Mouse (Mus musculus): ENCODE data around the gene Ercc2.

Ercc2 gene

DNA sequence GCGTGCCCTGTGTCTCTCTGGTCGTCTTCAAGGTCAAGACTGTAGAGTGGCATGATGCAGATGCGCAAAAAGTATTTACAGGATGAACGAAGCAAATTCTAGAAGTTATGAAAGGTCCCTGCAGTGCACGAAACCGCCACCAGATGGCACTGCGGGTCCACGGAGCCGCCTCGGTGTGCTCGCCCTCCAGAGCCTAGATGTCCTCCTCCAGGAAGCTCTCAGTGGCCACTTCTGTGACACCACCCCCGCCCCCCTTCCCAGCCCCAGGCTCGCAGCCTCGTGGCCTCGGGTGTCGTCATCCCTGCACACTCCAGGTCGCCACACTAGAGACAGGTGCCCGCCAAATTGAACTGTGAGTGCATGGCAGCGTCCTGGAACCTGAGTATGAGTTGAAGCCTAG is 23.6 kb downstream of the Ercc2 start:
- peak; percentile 61 for DNase-seq (ENCODE audit: low spot score)

DNA sequence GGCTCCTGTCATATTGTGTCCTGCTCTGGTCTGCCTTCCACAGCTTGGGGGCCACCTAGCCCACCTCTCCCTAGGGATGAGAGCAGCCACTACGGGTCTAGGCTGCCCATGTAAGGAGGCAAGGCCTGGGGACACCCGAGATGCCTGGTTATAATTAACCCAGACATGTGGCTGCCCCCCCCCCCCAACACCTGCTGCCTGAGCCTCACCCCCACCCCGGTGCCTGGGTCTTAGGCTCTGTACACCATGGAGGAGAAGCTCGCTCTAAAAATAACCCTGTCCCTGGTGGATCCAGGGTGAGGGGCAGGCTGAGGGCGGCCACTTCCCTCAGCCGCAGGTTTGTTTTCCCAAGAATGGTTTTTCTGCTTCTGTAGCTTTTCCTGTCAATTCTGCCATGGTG is 27.9 kb downstream of the Ercc2 start:
- DNase-seq (ENCODE audit: low spot score) = no peak

- no peak for DNase-seq (ENCODE audit: low spot score)
Observed at GRCm38 (mm10) chr7:19410766-19411344, 29.0 kb downstream of the Ercc2 start.

GRCm38 (mm10) chr7:19411783-19412182 is 30.0 kb downstream of the Ercc2 start:
- DNase-seq (ENCODE audit: low spot score) = no peak

DNA sequence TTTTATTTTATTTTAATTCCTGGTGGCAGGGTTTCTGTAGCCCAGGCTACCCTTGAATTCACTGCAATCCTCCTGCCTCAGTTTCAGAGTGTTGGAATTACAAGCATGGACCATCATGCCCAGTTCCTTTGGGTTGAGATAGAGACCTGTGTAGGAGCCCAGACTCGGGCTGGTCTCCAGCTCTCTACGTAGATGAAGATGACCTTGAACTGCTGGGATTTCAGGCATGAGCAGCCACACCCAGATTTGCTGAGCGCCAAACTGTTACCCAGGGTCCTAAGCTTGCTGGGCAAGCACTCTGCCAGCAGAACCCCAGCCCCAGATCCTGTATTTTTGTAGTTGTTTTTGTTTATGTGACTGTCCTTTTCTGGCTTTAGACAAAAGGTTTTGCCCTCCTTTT is 31.7 kb downstream of the Ercc2 start:
- no peak for DNase-seq (ENCODE audit: low spot score)

- no peak for DNase-seq (ENCODE audit: low spot score)
Observed at GRCm38 (mm10) chr7:19416590-19416989, 34.8 kb downstream of the Ercc2 start.

DNA sequence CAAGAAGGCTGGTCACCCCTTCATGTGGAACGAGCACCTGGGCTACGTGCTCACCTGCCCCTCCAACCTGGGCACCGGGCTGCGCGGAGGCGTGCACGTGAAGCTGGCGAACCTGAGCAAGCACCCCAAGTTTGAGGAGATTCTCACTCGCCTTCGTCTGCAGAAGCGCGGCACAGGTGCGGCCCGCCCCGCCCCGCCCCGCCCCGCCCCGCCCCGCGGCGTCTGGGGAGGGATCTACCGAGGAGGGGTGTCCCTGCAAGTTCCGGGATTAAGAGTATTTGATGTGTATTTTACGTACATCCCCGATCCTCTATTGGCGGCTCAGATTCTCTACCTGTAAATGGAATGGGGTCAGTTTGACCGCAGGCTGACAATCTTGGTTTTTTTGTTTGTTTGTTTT is 38.3 kb downstream of the Ercc2 start:
- DNase-seq (ENCODE audit: low spot score) = no peak

DNA sequence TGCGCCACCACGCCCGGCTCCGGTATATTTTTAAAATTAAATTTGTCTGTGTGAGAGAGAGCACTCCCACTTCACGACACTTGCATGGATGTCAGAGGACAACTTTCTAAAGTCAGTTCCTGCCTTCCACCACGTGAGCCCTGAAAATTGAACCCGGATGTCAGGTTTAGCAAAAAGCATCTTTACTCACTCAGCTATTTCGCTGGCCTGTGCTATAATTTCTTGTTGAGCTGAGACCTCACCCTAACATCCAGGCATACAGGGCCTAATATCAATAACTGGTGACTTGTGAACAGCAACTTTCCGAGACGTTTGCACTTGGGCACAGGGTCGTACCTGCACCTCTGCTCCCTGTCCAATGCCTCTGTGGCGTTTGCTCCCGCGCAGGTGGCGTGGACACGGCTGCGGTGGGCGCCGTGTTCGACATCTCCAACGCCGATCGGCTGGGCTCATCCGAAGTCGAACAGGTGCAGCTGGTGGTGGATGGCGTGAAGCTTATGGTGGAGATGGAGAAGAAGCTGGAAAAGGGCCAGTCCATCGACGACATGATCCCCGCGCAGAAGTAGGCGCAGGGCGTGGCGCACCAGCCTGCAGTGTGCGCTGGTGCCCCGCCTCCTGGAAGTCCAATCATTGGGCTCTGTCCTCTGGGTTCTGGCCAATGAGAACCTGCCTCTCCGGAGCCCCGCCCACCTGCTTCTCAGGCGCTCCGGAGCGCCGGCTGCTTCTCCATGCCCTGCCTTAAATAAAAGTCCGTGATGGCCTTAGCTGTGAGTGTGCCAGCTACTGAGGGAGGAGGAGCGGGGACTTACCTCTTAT is 39.2 kb downstream of the Ercc2 start:
- DNase-seq (ENCODE audit: low spot score) = no peak

DNA sequence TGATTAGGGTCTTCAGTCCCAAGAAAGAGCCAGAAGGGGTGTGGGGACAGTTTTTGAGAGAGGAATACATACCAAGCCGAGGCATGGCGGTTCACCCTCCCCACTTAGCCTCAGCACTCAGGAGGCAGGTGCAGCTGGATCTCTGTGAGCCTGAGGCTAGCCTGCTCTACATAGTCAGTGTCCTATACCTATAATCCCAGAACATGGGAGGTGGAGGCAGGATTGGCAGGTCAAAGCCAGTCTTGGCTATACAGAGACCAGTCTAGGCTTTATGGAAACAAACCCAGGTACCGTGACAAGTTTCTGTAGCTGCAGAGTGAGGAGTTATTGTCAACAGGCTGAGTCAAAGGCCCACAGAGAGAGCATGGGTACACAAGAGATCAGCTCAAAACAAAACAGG is 41.3 kb downstream of the Ercc2 start:
- no peak for DNase-seq (ENCODE audit: low spot score)

GRCm38 (mm10) chr7:19424051-19424450 is 42.2 kb downstream of the Ercc2 start:
- DNase-seq (ENCODE audit: low spot score) = no peak

GRCm38 (mm10) chr7:19426349-19426748 is 44.5 kb downstream of the Ercc2 start:
- DNase-seq (ENCODE audit: low spot score) = no peak

DNA sequence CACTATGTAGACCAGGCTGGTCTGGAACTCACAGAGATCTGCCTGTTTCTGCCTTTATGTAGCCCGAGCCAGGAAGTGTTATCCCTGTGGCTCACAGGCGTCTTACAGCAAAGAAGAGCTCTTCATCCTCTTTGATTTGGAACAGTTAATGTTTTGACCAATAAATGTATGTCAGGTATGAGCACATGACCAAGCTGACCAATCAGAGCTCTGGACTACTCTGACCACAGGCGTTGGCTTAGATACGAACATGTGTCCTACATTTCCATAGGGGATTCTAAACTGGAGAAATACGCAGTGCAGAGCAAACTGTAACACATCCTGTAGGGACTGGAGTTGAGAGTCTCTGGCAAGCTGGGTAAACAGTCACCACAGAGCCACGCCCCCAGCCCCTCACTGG is 45.1 kb downstream of the Ercc2 start:
- DNase-seq (ENCODE audit: low spot score) = no peak

- no peak for DNase-seq (ENCODE audit: low spot score)
Observed at GRCm38 (mm10) chr7:19427999-19428650, 46.3 kb downstream of the Ercc2 start.

DNA sequence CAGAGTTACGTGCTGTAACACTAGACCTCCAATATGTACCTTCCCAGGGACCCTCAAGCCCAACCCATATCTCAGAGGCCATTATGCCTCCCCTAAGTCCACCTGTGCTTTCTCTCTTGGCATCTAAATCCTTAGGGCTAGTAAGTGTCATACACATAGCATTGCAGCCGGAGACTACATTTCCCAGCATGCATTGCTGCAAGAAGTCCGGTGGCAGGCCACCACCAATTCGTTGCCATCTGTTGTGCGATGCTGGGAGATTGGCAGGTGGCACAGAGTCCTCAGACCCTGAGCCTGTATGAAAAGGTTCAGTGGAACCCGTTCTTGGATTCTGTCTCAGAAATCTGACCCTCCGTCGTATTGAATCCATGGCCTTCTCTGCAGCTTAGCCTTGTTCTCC is 47.9 kb downstream of the Ercc2 start:
- no peak for DNase-seq (ENCODE audit: low spot score)

- no peak for DNase-seq (ENCODE audit: low spot score)
Observed at GRCm38 (mm10) chr7:19430402-19430801, 48.6 kb downstream of the Ercc2 start.

- no peak for DNase-seq (ENCODE audit: low spot score)
Observed at GRCm38 (mm10) chr7:19432475-19432874, 50.7 kb downstream of the Ercc2 start.

DNA sequence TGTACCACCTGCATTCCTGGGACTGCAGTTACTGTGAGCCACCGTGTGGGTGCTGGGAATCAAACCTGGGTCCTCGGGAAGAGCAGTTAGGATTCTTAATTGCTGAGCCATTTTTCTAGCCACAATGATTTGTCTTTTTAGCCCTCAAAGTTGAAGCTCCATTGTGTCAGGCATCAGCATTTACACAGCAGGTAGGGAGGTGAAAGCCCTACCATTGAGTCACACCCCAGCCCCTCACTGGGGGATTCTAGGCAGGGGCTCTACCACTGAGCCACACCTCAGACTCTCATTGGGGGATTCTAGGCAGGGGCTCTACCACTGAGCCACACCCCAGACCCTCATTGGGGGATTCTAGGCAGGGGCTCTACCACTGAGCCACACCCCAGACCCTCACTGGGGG is 54.5 kb downstream of the Ercc2 start:
- DNase-seq (ENCODE audit: low spot score) = no peak

GRCm38 (mm10) chr7:19437048-19437447 is 55.2 kb downstream of the Ercc2 start:
- DNase-seq (ENCODE audit: low spot score) = no peak

DNA sequence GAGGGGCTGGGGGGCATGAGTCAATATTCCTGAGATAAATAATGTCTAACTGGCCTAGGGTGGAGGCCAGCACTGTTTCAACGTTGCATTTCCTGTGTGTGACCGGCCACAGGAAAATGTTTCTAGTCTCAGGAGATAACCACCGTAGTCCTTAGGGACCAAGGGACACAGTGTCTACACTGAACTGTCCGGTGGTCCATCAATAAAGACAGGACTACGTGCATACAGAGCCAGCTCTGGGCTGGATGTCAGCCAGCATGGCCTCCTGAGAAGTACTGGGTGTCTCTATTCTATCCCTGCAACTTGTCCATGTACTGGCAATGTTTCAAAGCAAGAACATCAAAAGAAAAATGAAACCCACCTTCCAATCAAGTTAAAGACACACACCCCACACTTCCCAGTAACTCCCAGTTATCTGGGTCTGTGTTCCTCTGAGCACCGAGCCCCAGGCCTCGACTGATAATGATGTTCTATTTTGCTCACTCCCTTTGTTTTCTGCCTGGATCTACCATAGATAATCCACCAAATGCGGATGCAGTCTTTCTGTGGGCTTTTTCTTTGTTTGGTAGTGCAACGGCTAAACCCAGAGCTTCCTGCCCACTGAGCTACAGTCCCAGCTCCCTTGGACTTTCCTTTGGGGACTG is 59.8 kb downstream of the Ercc2 start:
- no peak for DNase-seq (ENCODE audit: low spot score)

DNA sequence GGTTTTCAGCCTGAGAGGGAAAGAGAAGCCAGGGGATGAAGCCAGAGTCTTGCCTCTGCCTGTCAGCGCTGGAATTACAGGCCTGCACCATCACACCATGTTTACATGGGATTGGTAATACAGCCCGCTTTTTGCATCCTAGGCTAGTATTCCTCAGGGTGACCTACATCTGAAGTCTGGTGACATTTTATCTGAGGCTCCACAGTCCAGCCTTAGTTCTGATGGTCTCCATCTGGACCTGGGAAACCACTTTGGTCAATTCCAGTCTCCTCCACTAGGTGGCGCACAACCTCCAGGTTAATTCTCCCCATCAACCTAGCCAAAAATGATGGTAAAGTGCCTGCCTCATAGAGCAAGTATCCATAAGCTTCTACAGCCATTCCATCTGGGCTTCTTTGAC is 61.5 kb downstream of the Ercc2 start:
- DNase-seq (ENCODE audit: low spot score) = peak; percentile 76

DNA sequence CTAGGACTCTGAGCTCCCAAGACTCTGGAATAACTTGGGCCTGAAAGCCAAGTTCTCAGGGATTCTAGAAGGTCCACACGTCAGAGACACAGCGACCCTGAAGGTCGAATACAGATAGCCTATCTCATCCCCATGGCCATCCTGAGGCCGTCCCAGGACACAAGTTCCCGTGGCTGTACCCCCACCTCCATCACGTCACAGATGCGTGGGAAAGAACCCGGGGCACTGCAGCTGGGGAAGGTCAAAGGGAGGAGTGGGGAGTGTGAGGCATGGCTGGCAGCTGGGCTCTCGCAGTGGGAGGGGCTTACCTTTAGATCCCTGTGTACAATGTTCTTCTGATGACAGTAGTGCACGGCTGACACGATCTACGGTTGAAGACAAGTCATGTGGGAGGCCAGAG is 63.0 kb downstream of the Ercc2 start:
- no peak for DNase-seq (ENCODE audit: low spot score)
